Mouse (Mus musculus): Measurements from ENCODE around the gene Glcci1. TPM values are rescaled to one million over a fixed set of nuclear protein-coding genes. Genes with fewer than 3 reads are reported as not detected.

Glcci1 gene
- polyA plus RNA-seq, 1 experiment from 2014 or later = 17.6 TPM

DNA sequence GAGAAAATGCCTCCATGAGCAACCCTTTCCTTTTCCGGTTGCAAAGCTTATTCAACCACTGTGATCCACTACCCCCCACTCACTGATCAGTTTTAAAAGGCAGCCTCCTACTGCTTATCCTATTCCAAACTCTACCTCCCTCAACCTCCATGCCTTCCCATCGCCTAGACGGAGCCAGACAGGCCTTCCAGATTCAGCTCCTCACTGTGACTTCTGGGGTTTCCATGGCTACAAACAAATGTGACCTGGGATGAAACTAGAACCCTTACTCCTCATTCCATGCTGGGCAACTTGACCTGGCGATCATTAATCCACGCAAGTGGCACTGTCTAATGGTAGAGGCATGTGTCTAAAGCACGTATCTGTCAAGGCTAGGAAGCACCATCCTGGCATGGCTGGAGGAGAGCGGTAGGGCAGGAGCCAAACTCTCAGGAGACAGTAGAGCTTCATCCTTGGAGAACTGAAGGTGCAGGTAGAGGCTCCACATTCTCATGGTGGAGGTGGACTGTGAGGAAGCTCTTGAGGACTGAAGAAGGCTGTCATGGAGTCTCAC, 119.4 kb downstream of the Glcci1 start:
- WGBS = 51% methylated on average over 7 of the region's 7 CpGs

DNA sequence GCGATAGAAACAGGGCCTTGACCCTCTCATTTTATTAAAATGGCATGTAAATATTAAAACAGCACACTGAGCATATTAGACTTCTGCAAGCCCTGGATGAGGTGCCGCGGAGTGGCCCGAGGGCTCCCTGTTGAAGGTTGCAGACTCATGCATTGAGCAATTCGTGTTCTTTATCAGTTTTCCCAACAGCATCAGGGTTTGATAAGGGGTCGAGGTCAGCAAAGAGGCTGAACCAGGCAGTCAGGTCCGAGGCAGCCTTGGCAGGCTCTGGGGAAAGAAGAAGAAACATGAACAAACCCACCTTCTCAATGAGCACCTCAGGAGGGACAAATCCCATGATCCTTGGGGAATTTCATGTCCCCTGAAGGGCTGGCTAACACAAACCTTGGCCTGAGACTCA, 121.1 kb downstream of the Glcci1 start:
- no peaks in the 10 kb centered on the region for H3K9me3 ChIP-seq (ENCODE audit: control insufficient read depth, low read length)
- no peaks in the 10 kb centered on the region for H3K4me1 ChIP-seq (ENCODE audit: control insufficient read depth, insufficient read depth, low read length)
- no peak overlapping the region for H3K4me2 ChIP-seq (replicated peaks; ENCODE audit: low read depth, low read length)
- no peak overlapping the region for H3K4me3 ChIP-seq (ENCODE audit: low read length)
- no peak overlapping the region for H3K9ac ChIP-seq (ENCODE audit: low read depth, low read length)
- H3K27ac ChIP-seq (ENCODE audit: low read depth, low read length) = no peak overlapping the region
- ATAC-seq (ENCODE audit: low FRiP score, low TSS enrichment) = no peak
- H3K27me3 ChIP-seq (ENCODE audit: control insufficient read depth, insufficient read depth, low read length) = no peaks in the 10 kb centered on the region
- 88% methylated on average over 7 of the region's 7 CpGs for WGBS
- H3K36me3 ChIP-seq (ENCODE audit: control insufficient read depth, insufficient read depth, low read length) = no peaks in the 10 kb centered on the region

More for the DNA sequence above, 119.4 kb downstream of the Glcci1 start:
- Histone ChIP-seq H3K4me1 (ENCODE audit: control insufficient read depth, insufficient read depth, low read length) (no peaks in the 10 kb centered on the region), H3K9ac (ENCODE audit: low read depth, low read length) (no peak overlapping the region), H3K4me3 (ENCODE audit: low read length) (no peak overlapping the region), H3K27ac (ENCODE audit: low read depth, low read length) (no peak overlapping the region), H3K4me2 (replicated peaks; ENCODE audit: low read depth, low read length) (no peak overlapping the region), H3K27me3 (ENCODE audit: control insufficient read depth, insufficient read depth, low read length) (no peaks in the 10 kb centered on the region), H3K36me3 (ENCODE audit: control insufficient read depth, insufficient read depth, low read length) (no peaks in the 10 kb centered on the region), H3K9me3 (ENCODE audit: control insufficient read depth, low read length) (no peaks in the 10 kb centered on the region)
- ATAC-seq (ENCODE audit: low FRiP score, low TSS enrichment) = peak; percentile 69; the same call in 1 of the 2 replicates

DNA sequence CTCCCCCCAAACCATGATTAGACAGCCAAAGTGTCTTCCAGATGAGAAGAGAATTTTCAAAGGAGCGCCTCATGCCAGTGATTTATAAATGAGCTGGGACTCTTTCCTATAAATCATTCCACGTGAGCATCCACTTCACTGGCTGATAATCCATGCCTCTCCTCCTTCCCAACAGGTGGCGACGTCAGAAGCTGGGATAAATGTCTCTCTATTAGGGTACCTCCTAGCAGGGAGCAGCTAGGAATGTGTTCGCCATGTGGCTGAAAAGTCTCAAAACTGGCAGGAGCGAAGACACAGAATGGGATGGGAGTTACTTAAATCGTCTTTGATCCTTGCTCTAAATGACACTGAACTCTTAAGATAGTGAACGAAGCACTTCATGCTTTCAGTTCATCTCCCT, 122.0 kb downstream of the Glcci1 start:
- ATAC-seq (ENCODE audit: low FRiP score, low TSS enrichment) = no peak

DNA sequence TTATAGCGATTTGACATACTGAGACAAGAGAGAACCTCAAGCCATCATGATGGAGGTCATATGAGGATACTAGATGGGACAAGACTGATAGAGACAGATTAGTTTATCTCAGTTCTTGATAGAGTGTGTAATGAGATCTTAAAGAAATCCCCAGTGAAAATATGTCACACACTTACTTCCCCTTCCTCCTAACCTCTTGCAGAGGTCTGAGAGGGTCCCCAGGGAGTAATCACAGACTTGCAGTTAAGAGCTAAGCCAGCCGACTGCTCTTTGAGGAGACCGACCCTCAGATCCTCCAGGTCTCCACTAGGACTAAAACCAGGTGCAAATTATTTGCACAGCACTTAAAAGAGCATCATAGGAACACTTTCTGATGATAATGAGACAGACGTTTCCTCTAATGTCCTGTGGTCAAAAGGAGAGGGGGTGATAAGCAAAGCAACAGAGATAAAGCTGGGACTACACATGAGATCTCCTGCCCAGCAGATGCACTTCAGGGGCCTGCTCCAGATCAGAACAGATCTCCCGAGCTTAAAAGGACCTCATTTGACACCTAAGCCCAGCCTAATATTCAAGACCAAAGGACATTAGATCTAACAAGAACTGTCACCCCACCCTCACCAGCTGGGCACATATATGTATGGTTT, 122.7 kb downstream of the Glcci1 start:
- no peaks in the 10 kb centered on the region for H3K27me3 ChIP-seq (ENCODE audit: control insufficient read depth, insufficient read depth, low read length)
- H3K4me2 ChIP-seq (replicated peaks; ENCODE audit: low read depth, low read length) = no peak overlapping the region
- H3K9me3 ChIP-seq (ENCODE audit: control insufficient read depth, low read length) = no peaks in the 10 kb centered on the region
- 62% methylated on average over 5 of the region's 5 CpGs for WGBS
- no peaks in the 10 kb centered on the region for H3K4me1 ChIP-seq (ENCODE audit: control insufficient read depth, insufficient read depth, low read length)
- H3K9ac ChIP-seq (ENCODE audit: low read depth, low read length) = no peak overlapping the region
- H3K27ac ChIP-seq (ENCODE audit: low read depth, low read length) = no peak overlapping the region
- H3K36me3 ChIP-seq (ENCODE audit: control insufficient read depth, insufficient read depth, low read length) = no peaks in the 10 kb centered on the region
- no peak for ATAC-seq (ENCODE audit: low FRiP score, low TSS enrichment)
- no peak overlapping the region for H3K4me3 ChIP-seq (ENCODE audit: low read length)

More for the DNA sequence above, 122.0 kb downstream of the Glcci1 start:
- H3K9me3 ChIP-seq (ENCODE audit: control insufficient read depth, low read length) = no peaks in the 10 kb centered on the region
- H3K36me3 ChIP-seq (ENCODE audit: control insufficient read depth, insufficient read depth, low read length) = no peaks in the 10 kb centered on the region
- WGBS = 74% methylated on average over 8 of the region's 8 CpGs
- H3K27me3 ChIP-seq (ENCODE audit: control insufficient read depth, insufficient read depth, low read length) = no peaks in the 10 kb centered on the region
- no peak overlapping the region for H3K4me2 ChIP-seq (replicated peaks; ENCODE audit: low read depth, low read length)
- H3K9ac ChIP-seq (ENCODE audit: low read depth, low read length) = no peak overlapping the region
- H3K27ac ChIP-seq (ENCODE audit: low read depth, low read length) = no peak overlapping the region
- no peaks in the 10 kb centered on the region for H3K4me1 ChIP-seq (ENCODE audit: control insufficient read depth, insufficient read depth, low read length)
- no peak overlapping the region for H3K4me3 ChIP-seq (ENCODE audit: low read length)

DNA sequence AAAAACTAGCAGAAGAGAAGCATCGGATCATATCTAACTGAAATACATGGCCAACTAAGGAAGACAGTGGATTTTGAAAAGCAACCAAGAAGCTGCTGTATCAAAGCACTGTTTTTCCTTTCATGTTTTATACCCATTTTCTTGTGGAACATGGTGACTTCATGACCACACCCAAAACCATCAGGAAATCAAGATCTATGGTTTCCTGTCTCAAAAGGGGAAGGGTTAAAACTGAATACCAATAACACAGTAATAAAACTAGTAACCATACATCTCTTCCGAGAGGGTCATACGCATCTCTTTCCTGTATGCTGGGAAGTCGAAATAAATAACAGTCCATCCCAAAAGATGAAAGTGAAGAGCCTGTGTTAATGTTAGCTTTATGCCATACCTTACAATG, 123.3 kb downstream of the Glcci1 start:
- H3K27me3 ChIP-seq (ENCODE audit: control insufficient read depth, insufficient read depth, low read length) = no peaks in the 10 kb centered on the region
- H3K4me2 ChIP-seq (replicated peaks; ENCODE audit: low read depth, low read length) = no peak overlapping the region
- no peak overlapping the region for H3K9ac ChIP-seq (ENCODE audit: low read depth, low read length)
- no peaks in the 10 kb centered on the region for H3K9me3 ChIP-seq (ENCODE audit: control insufficient read depth, low read length)
- H3K27ac ChIP-seq (ENCODE audit: low read depth, low read length) = no peak overlapping the region
- no peaks in the 10 kb centered on the region for H3K4me1 ChIP-seq (ENCODE audit: control insufficient read depth, insufficient read depth, low read length)
- H3K4me3 ChIP-seq (ENCODE audit: low read length) = no peak overlapping the region
- WGBS = 94% methylated on average over 4 of the region's 4 CpGs
- no peaks in the 10 kb centered on the region for H3K36me3 ChIP-seq (ENCODE audit: control insufficient read depth, insufficient read depth, low read length)
- ATAC-seq (ENCODE audit: low FRiP score, low TSS enrichment) = no peak

DNA sequence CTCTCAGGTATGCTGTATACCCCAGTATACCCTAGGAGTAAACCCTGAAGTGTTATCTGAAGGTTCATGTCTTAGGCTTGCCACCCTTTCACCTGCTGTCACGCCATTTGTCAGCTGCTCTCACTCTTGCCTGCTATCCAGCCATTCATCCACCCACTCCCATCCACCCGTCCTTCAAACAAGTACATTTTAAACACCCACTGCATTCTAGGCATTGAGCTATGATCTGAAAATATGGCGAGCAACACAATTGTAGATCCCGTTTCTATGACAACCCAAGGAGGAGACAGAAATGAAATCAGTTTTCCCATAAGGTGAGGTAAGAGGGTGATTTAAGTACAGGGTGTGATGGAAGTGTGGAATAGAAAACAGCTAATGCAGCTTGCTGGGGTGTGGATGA, 128.7 kb downstream of the Glcci1 start:
- no peak overlapping the region for H3K9ac ChIP-seq (ENCODE audit: low read depth, low read length)
- no peak overlapping the region for H3K4me2 ChIP-seq (replicated peaks; ENCODE audit: low read depth, low read length)
- no peak overlapping the region for H3K4me3 ChIP-seq (ENCODE audit: low read length)
- no peaks in the 10 kb centered on the region for H3K4me1 ChIP-seq (ENCODE audit: control insufficient read depth, insufficient read depth, low read length)
- no peaks in the 10 kb centered on the region for H3K9me3 ChIP-seq (ENCODE audit: control insufficient read depth, low read length)
- no peak for ATAC-seq (ENCODE audit: low FRiP score, low TSS enrichment)
- H3K27ac ChIP-seq (ENCODE audit: low read depth, low read length) = no peak overlapping the region
- 93% methylated on average over 4 of the region's 4 CpGs for WGBS
- H3K36me3 ChIP-seq (ENCODE audit: control insufficient read depth, insufficient read depth, low read length) = no peaks in the 10 kb centered on the region
- H3K27me3 ChIP-seq (ENCODE audit: control insufficient read depth, insufficient read depth, low read length) = no peaks in the 10 kb centered on the region

DNA sequence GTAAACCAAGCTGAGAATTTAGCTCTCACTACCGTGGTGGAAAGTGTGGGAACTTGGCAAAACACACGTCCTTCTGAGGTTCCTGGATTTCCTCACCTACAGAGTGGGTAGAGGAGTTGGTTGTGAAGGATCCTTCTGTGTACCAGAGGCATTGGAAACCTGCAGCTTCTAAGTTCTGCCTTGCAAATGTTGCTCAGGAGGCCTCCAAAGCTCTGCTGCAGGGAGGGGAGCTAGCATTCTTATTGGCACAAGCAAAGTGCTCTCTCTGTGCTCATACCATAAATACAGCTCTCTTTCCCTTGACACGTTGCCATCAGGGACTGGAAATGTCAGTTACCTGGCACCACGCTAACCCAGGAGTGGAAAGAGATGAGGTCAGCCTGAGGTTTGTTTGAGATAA, 129.5 kb downstream of the Glcci1 start:
- Histone ChIP-seq H3K9me3 (ENCODE audit: control insufficient read depth, low read length) (no peaks in the 10 kb centered on the region), H3K27me3 (ENCODE audit: control insufficient read depth, insufficient read depth, low read length) (no peaks in the 10 kb centered on the region)
- WGBS = 73% methylated on average over 4 of the region's 4 CpGs

DNA sequence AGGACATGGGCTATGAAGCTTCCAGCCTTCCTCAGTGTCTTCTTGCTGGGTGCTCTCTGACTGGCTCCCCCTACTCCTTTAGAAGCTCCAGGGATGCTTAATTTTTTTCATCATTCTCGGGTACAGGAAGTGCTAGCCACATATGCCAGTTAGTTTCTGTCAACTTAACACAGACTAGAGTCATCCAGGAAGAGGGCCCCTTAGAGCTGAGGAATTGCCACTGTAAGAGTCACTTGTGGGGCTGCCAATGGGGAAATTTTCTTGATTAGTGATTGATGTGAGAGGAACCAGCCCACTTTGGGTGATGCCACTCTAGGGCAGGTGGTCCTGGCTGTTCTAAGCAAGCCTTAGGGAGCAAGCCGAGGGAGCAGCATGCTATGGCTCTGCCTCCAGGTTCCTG, 130.1 kb downstream of the Glcci1 start:
- no peak overlapping the region for H3K4me2 ChIP-seq (replicated peaks; ENCODE audit: low read depth, low read length)
- H3K9me3 ChIP-seq (ENCODE audit: control insufficient read depth, low read length) = no peaks in the 10 kb centered on the region
- H3K27ac ChIP-seq (ENCODE audit: low read depth, low read length) = no peak overlapping the region
- no peaks in the 10 kb centered on the region for H3K4me1 ChIP-seq (ENCODE audit: control insufficient read depth, insufficient read depth, low read length)
- 76% methylated on average over 2 of the region's 2 CpGs for WGBS
- no peaks in the 10 kb centered on the region for H3K27me3 ChIP-seq (ENCODE audit: control insufficient read depth, insufficient read depth, low read length)
- no peak overlapping the region for H3K9ac ChIP-seq (ENCODE audit: low read depth, low read length)
- H3K36me3 ChIP-seq (ENCODE audit: control insufficient read depth, insufficient read depth, low read length) = no peaks in the 10 kb centered on the region
- ATAC-seq (ENCODE audit: low FRiP score, low TSS enrichment) = no peak
- no peak overlapping the region for H3K4me3 ChIP-seq (ENCODE audit: low read length)

More for the DNA sequence above, 129.5 kb downstream of the Glcci1 start:
- no peaks in the 10 kb centered on the region for H3K4me1 ChIP-seq (ENCODE audit: control insufficient read depth, insufficient read depth, low read length)
- no peak overlapping the region for H3K27ac ChIP-seq (ENCODE audit: low read depth, low read length)
- no peak overlapping the region for H3K9ac ChIP-seq (ENCODE audit: low read depth, low read length)
- H3K4me3 ChIP-seq (ENCODE audit: low read length) = no peak overlapping the region
- H3K4me2 ChIP-seq (replicated peaks; ENCODE audit: low read depth, low read length) = no peak overlapping the region
- H3K36me3 ChIP-seq (ENCODE audit: control insufficient read depth, insufficient read depth, low read length) = no peaks in the 10 kb centered on the region
- ATAC-seq (ENCODE audit: low FRiP score, low TSS enrichment) = no peak

DNA sequence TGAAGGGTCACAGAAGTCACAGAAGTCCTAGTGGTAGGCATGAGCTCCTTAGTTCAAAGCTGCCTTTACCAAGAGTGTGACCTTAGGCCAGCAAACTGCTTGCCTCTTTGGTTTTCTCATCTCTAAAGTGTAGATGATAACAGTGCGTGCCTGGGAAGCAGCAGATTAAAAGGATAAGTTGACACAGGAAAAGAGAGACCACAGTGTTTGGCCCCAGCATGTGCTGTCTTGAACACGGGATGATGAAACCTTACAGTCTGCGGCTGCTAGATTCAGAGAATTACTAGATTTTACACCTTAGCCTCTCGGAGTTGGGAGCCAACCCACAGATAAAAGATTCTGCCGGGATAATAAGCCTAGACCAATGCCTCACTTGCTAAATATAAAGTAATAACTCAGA, 131.5 kb downstream of the Glcci1 start:
- Histone ChIP-seq H3K9me3 (ENCODE audit: control insufficient read depth, low read length) (no peaks in the 10 kb centered on the region), H3K4me3 (ENCODE audit: low read length) (no peak overlapping the region), H3K27me3 (ENCODE audit: control insufficient read depth, insufficient read depth, low read length) (no peaks in the 10 kb centered on the region), H3K9ac (ENCODE audit: low read depth, low read length) (no peak overlapping the region), H3K4me1 (ENCODE audit: control insufficient read depth, insufficient read depth, low read length) (peaks cover 4% of the 10 kb centered on the region; the same call in 1 of the 2 replicates), H3K36me3 (ENCODE audit: control insufficient read depth, insufficient read depth, low read length) (no peaks in the 10 kb centered on the region), H3K27ac (ENCODE audit: low read depth, low read length) (no peak overlapping the region), H3K4me2 (replicated peaks; ENCODE audit: low read depth, low read length) (no peak overlapping the region)
- no peak for ATAC-seq (ENCODE audit: low FRiP score, low TSS enrichment)
- 93% methylated on average over 5 of the region's 5 CpGs for WGBS
